Mouse (Mus musculus): ENCODE measurements around the gene Gm4869.

GRCm38 (mm10) chr5:140542811-140543575, 97.5 kb downstream of the Gm4869 start:
- TF ChIP-seq POLR2A (IDR thresholded peaks at IDR 0.05; ENCODE audit: insufficient read length, low read depth) (no peak), MYOG (IDR thresholded peaks at IDR 0.05; ENCODE audit: control insufficient read depth in 1 of 3, insufficient read depth in 1 of 3, insufficient read length in 2 of 3, low read depth in 2 of 3) (no peak)
